Mouse (Mus musculus) MN1 (cell line): ENCODE data around the gene Them4.

ENCODE experiments used
- DNase-seq: peaks from one replicate; pipeline ENCODE4 v3.0.0-alpha.2; 2016; ENCODE audit warnings: low spot score

The Them4 gene

DNA sequence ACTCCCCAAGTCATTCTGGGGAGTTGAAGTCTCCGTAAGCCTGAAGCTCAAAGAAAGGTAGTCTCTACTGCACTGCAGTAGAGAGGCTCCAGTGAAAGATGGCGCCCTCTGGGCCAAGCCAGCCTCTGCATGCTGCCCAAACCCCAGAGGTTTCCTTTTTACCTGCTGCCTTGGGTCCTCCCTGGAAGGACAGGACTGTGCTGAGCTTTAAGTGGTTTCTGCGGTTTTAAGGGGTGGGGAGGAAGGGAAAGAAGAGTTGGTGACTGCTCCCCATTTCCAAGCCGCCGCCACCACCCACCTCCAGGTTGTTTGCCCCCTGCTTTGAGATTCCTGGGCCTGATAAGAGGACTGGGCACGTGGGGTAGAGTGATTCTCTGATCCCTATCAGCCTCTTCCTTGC is 58.7 kb downstream of the Them4 start:
- DNase-seq, result no peak

DNA sequence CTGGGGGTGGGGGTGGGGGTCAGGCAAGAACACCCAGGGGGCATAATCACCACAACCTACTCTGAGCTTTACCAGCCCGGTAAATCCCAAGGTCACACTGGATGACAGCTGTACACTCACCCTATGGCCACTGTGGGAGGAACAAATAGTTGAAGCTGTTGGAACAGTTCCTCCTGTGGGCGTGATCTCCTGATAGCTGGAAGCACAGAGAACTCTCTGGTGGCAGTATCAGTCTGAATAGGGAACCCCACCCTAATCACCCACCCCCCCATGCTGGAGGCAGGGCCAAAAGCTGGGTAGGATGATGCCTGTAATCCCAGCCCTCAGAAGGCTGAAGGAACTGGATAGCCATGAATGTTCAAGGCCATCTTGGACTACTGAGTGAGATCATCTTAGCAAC is 59.8 kb downstream of the Them4 start:
- no peak for DNase-seq

DNA sequence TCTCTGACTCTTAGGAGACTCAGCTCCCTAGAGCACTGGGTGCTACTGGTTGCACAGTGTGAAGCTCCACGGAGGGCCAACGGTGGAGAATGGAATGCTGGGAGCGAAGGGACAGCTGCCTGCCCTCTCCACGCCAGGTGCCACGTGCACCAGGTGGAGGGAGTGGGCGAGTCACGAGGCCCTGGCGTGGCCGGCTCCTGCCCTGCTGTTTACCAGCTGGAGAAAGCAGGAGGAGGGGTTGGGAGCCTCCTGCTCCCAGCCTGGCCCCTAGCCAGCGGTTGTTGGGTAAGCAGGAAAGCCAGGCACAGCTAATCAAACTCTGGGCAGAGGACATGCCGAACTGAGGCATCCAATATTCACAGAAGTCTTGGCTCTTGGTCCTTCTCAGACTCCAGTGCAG is 61.7 kb downstream of the Them4 start:
- DNase-seq, result peak; percentile 96

DNA sequence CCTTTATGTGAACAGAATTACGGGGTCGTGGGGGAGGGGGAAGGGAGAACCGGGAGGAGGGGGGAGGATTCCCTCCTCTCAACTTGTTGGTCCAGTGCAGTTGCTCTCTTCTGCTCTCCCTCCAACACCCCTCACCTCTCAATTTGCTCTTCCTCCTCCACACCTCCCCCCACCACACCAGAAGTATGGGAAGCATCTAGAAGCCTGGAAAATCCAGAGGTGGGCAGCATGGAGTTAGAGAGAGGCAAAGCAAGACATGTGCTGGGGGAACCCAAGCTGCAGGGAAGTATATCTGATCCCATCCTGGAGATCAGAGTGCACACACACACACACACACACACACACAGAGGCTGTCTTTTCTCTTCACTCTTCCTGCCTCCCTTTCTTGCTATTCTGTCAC is 62.1 kb downstream of the Them4 start:
- no peak for DNase-seq

DNA sequence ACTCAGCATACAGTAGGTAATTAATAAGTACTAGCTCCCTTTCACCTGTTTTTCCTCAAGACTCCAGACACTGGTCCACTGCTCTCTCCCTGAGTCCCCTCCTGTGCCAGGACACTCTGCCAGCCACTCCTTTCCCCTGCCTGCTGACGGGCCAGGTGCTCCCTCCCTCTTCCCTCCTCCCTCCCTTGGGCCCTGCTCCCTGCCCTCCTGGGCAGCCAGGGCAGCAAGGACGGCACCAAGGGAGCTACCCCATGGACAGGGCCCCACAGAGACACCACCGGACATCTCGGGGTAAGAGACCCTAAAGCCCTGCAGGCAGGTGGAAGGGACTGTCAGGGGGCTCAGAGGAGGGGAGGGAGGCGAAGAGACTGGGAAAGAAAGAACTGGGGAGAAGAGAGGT is 62.8 kb downstream of the Them4 start, which contains the start of gene Rorc:
TSS of gene Rorc (plus strand) at position 154 of the 400 bp plus-strand sequence.
- peak; percentile 71 for DNase-seq

DNA sequence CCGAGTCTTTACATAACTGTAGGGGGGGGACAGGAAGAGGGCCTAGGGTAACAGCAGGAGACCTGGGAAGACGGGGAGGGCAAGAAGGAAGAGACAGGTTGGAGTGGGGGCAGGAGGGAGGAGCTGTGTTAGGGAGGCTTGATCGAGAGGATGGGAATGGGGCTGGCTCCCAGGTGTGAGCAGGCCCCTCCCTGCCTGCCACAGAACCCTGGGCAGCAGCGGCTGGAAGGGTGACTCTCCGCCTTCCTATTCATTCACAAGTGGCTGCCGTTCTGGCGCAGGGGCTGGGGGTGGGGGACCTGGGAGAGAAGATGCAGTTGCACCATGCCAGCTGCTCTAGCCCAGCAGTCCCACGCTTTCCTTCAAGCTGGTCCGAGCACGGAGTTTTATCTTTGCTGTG is 63.2 kb downstream of the Them4 start:
- peak; percentile 54 for DNase-seq

DNA sequence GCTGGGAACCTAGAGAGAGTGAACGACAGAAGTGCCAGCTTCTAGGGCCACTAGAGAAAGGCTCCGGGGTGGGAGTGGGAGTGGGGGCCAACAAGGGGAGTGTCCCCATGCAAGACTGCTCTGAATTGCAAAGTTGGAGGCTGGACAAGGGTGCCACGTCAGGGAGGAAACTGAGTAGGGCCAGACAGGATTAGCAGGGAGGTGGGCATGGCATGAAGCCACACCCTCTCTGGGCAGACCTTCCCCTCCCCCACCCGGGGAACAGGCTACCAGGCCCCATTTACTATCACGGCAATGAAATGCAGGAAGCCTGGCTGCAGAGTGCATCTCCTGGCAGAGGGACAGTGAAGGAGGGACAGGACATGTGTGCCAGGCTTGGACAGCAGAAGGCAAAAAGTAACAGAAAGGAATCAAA is 63.7 kb downstream of the Them4 start:
- peak; percentile 87 for DNase-seq

DNA sequence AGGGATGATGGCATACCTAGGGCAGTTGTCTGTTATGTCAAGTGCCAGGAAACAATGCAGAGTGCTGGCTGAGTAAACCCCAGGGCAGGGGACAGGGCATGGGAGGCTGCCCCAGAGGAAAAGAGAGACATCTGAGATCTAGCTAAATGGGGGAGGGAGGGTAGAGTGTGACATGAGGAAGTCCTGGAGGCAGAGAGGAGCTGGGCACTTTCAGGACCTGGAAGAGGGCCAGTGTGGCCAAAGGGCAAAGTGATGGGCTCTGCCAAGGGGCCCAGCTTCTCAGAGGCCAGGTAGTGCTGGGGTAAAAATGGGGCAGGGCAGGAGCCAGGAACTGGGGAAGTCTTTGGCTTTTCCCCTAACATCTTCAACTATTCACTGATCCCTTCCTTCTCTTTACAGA is 64.7 kb downstream of the Them4 start:
- no peak for DNase-seq

DNA sequence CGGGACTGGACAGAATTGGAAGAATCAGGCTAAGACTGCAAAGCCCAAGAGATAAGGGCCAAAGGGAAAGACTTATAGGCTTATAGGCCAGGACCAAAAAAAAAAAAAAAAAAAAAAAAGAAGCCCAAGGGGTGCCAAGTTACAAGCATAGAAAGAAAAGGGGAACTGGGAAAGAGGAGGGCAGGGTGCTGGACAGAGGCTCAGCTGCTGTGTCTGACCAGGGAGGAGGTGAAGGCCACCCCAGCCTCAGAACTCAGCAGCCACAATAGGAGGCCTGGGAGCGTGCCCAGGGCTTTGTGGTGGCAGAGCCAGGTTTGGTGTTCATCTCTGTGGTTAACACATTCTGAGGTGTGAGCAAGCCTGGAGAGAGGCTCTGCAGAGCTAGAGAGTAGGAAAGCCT is 65.3 kb downstream of the Them4 start:
- no peak for DNase-seq

DNA sequence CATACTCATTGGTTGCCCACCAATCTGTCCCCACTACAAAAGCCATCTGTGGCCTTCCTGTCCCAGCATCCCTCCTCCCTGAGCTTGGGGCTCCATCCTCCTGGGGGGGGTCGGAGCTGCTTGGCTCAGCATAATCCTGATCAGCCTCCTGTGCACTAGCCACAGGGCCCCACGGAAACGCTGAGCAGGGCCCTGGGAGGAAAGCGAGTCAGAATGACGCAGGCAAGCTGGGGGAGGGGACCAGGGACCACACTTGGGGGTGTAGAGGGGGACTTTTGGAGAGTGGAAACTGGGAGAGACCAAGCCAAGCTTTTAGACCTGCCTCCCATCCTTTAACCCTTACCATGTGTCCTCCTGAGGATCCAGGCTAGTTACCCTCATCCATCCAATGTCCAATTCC is 66.0 kb downstream of the Them4 start:
- DNase-seq, result no peak

DNA sequence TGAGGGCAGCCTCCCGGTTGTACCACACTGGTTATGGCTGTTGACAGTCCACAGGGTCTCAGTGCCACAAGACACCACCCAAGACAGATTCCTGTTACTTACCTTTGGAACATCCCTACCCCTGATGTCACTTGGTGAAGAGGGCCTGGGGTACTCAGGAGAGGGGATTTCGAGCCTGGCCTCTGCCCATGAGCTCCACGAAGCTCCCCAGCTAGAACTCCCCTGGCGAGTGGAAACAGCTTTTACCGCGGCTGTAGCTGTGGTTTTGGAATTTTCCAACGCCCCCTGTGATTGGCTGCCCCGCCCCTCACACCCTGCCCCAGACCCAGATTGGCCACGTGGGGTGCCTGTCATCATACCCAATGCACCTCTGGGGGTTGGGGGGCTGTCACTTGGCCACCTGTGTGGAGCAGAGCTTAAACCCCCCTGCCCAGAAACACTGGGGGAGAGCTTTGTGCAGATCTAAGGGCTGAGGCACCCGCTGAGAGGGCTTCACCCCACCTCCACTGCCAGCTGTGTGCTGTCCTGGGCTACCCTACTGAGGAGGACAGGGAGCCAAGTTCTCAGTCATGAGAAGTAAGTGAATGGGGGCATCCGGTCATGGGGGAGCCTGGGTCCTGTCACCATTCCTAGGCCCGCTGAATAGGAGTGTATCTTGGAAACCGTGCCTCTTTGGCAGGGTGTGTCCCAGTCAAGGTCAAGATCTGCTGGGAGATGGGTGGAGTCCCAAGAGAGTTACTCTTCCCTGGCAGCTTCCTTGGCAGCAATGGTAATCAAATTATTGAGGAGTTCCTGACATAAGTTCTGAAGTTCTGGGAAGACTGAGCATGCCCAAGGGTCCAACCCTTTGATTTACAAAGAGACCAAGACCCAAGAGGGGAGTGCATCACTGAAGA is 67.4 kb downstream of the Them4 start:
- peak; percentile 51 for DNase-seq

DNA sequence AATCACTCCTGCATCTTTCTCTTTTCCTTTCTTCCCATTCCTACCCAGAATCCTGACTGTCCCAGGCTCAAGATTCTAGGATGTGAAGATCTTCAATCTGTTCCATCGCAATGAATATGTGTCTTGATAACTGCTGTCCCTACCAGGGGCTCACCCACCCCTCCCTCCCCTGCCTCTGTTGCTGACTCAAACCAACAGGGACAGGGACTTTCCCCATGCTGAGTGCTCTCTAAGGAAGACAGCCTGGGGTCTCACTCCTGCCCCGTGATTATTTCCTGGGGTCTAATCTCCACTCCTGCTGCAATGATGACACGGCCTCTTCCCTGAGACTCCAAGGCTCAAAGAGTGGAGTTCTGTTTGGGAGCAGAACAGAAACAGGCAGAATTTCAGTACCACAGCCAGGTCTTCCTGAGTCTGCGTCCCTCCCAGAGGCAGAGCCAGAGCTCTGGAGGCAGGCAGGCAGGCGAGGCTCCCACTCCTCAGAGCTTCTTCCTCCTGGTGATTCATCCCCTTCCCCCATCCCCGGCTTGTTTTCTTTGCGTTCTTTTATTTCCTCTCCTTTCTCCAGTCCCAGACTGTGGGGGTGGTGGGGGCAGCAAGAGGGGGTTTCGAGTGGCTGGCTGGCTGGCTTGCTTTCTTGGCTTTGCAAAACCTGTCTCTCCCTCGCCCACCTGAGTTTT is 70.1 kb downstream of the Them4 start:
- DNase-seq, result peak; percentile 40
